Mouse (Mus musculus) heart, postnatal 0 days (tissue): ENCODE results near the gene 5730522E02Rik. TPM values are rescaled to one million over a fixed set of nuclear protein-coding genes. Genes with fewer than 3 reads are reported as not detected.

Source experiments
- ATAC-seq: fragments of 200-750 bp; cut with Nextera tagmentation; 2 replicates; pipeline ENCODE4 v1.8.0; 2017; ENCODE audit warnings: low read depth, moderate number of reproducible peaks, moderate library complexity; ENCODE audit not compliant: insufficient read depth
- DNase-seq: peaks from one replicate; pipeline ENCODE4 v3.0.0-alpha.2; 2016; ENCODE audit warnings: low spot score
- H3K27ac ChIP-seq: fragments of 300-500 bp; sonication (generic); 2 replicates; pipeline ENCODE4 v1.5.1; 2014; ENCODE audit warnings: low read depth, mild to moderate bottlenecking
- H3K27me3 ChIP-seq: fragments of 300-500 bp; sonication (generic); 2 replicates; pipeline ENCODE4 v1.6.1; 2014; ENCODE audit warnings: low read length, mixed read lengths; ENCODE audit not compliant: control insufficient read depth, insufficient read depth
- H3K36me3 ChIP-seq: fragments of 300-500 bp; sonication (generic); replicated peaks from 2 replicates; pipeline ENCODE4 v1.6.1; 2014; ENCODE audit warnings: low read length, mixed read lengths; ENCODE audit not compliant: control insufficient read depth, insufficient read depth
- H3K4me1 ChIP-seq: fragments of 300-500 bp; sonication (generic); 2 replicates; pipeline ENCODE4 v1.6.1; 2014; ENCODE audit warnings: antibody characterized with exemption; ENCODE audit not compliant: control insufficient read depth, insufficient read depth
- H3K4me2 ChIP-seq: fragments of 300-500 bp; sonication (generic); 2 replicates; pipeline ENCODE4 v1.6.1; 2014; ENCODE audit warnings: low read depth, mild to moderate bottlenecking, low read length, moderate library complexity
- H3K4me3 ChIP-seq: fragments of 300-500 bp; sonication (generic); 2 replicates; pipeline ENCODE4 v1.5.1; 2014; ENCODE audit warnings: low read depth, low read length
- H3K9ac ChIP-seq: fragments of 300-500 bp; sonication (generic); replicated peaks from 2 replicates; pipeline ENCODE4 v1.6.1; 2014; ENCODE audit warnings: low read depth, low read length, mixed read lengths
- H3K9me3 ChIP-seq: fragments of 300-500 bp; sonication (generic); replicated peaks from 2 replicates; pipeline ENCODE4 v1.6.1; 2016; ENCODE audit warnings: low read length; ENCODE audit not compliant: control insufficient read depth
- CTCF ChIP-seq: IDR thresholded peaks from 2 replicates; pipeline ENCODE4 v1.5.1; 2016; ENCODE audit warnings: antibody characterized with exemption, control low read depth, low read depth
- EP300 ChIP-seq: IDR thresholded peaks from 2 replicates; pipeline ENCODE4 v1.6.1; 2016; ENCODE audit warnings: antibody characterized with exemption, low read depth
- WGBS: fragments of 180-500 bp; shearing (Covaris S2); extraction: QIAGEN DNeasy Blood & Tissue Kit; methylation state at CpG from one replicate; pipeline ENCODE4 v1.1.7; 2014; 5-methylcytosine and 5-hydroxymethylcytosine counted together
- polyA plus RNA-seq: library from polyadenylated mRNA; unstranded; fragments of >200 nt; fragmentation: Nextera tagmentation; extraction: Ambion mirVana; gene quantifications from 2 replicates; pipeline ENCODE4 v1.2.1, GENCODE M21; 2015
- total RNA-seq: library from RNA; depleted of rRNA; stranded (reverse); fragments of >200 nt; gene quantifications from 2 replicates; pipeline ENCODE4 v1.2.3, GENCODE M21; 2014; ENCODE audit warnings: low replicate concordance

The 5730522E02Rik gene
- total and polyA plus RNA-seq, 2 experiments from 2014 or later = 0.52 TPM; not detected in 1

DNA sequence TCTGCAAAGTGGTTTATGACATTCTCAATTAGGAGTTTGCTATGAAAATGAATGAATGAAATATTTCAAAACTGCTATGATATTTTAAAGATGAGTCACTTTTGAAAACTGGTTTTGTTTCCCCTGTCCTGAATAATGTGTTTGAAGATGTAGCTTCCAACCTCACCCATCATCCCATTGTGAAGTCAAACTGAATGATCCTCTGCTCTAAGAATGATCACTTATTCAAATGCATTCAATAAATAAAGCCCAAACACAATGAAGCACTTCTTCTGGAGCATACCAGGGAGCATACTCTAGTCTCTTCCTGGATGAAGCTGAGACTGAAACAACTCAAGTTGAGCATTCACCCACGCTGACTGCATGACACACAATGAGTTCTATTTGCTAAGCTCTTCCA is 438.3 kb downstream of the 5730522E02Rik start:
- no peak for ATAC-seq
- TF ChIP-seq CTCF (no peak), EP300 (no peak)

DNA sequence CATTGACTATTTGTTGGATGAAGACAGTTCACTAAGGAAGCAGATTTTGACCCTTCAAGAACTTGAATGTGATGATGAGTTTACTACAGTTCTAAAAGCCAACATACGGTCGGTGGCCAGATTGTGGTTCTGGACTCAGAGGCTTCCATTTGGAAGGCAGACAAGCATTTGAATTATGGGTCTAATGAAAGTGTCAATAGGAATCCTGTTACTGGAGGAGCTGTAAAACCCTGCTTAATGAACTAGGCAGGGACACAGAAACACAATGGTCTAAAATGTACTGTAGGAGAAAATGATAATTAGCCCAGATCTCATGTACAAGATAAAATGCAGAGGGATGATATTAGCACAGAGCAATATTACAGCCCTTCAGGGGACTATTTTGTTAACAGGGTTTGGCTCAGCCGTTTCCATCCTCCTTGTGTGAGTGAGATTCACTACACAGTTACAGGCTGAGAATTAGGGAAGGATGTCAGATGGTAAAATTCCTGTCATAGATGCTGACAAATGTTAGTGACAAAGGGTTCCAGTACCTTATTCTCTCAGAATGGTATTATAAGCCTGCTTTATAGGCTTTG is 439.5 kb downstream of the 5730522E02Rik start:
- no peak overlapping the region for H3K4me2 ChIP-seq
- H3K9me3 ChIP-seq = no peaks in the 10 kb centered on the region
- 81% methylated on average over 3 of the region's 3 CpGs for WGBS
- no peaks in the 10 kb centered on the region for H3K4me1 ChIP-seq
- TF ChIP-seq CTCF (no peak), EP300 (no peak)
- no peak overlapping the region for H3K4me3 ChIP-seq
- DNase-seq = no peak
- H3K27me3 ChIP-seq = no peaks in the 10 kb centered on the region
- H3K9ac ChIP-seq = no peak overlapping the region
- ATAC-seq = no peak
- no peak overlapping the region for H3K27ac ChIP-seq
- H3K36me3 ChIP-seq = no peaks in the 10 kb centered on the region

More for the DNA sequence above, 438.3 kb downstream of the 5730522E02Rik start:
- Histone ChIP-seq H3K4me1 (no peaks in the 10 kb centered on the region), H3K4me3 (no peak overlapping the region), H3K9me3 (no peaks in the 10 kb centered on the region), H3K36me3 (no peaks in the 10 kb centered on the region), H3K9ac (no peak overlapping the region), H3K27me3 (no peaks in the 10 kb centered on the region), H3K4me2 (no peak overlapping the region), H3K27ac (no peak overlapping the region)
- no peak for DNase-seq
- WGBS = 78% methylated on average over 1 of the region's 1 CpGs

DNA sequence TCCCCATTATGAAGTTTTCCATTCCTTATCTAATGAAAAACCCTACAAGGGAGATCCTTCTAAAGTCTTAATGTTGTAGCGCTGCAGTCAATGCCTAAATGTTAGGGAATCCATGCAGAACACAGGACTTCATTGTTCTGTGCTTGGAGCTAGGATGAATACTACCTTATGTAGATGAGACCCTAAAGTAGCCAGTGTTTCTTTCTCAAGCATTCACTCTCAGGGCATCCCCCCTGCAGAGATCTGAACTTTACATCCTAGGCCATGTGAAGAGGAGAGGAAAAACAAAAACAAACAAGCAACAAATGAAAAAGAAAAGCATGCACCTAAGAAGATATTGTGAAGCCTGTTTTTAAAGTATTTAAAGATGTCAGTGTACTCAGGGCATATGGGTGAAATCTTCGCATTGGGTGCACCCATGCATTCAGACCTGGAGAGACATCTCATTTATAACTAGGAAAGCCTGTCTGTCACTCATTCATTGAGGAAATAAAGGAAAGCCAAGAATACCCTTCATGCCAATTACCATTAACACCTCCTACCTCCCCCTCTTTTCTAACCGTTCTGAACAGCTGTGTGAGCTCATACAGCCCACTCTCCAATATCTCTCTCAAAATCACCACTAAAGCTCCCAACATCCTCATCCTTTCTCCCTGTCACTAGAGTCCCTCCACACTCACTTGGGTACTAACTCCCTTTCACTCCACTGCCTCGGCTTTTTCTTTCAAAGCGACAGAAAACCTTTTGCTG is 442.8 kb downstream of the 5730522E02Rik start:
- TF ChIP-seq CTCF = no peak
- TF ChIP-seq EP300 = no peak
- DNase-seq = no peak
- no peak for ATAC-seq
- H3K9ac ChIP-seq = no peak overlapping the region
- H3K4me1 ChIP-seq = no peaks in the 10 kb centered on the region
- no peaks in the 10 kb centered on the region for H3K36me3 ChIP-seq
- H3K9me3 ChIP-seq = no peaks in the 10 kb centered on the region
- H3K27me3 ChIP-seq = no peaks in the 10 kb centered on the region
- no peak overlapping the region for H3K27ac ChIP-seq
- 67% methylated on average over 5 of the region's 5 CpGs for WGBS
- H3K4me3 ChIP-seq = no peak overlapping the region
- no peak overlapping the region for H3K4me2 ChIP-seq

DNA sequence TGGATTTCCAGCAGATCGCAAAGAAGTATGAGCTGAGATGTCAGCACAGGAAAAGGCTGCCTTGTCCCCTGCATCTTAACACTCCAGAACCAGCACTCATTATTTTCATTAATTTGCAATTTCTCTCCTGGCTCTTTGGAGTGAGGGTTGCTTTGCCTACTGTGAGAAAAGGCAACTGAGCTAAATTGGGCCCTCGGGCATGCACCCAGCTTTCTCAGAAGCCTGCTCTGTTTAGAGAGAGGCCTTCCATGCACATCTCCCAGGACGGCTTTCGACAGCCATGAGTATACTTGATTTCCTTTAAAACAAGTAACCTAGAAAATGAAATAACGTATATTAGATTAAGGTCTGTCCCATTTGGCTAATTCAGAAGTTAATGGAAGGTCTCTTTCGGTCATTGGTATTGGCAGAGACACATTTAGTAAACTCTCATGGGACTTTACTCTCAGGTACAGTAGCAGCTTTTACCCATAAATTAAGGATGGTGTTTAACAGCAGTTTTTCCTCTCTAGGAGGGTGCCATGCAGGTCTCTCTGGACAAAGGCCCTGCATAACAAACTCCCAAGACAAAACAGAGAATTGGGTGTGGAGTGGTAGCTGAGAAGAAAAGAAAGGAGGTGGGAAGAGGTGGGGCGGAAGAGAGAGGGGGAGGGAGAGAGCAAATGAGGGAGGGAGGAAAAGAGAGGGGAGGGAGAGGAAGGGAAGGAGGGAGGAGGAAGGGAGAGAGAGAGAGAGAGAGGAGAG is 457.2 kb downstream of the 5730522E02Rik start:
- Histone ChIP-seq H3K4me3 (no peak overlapping the region), H3K27ac (no peak overlapping the region), H3K4me2 (no peak overlapping the region), H3K9me3 (no peaks in the 10 kb centered on the region), H3K36me3 (no peaks in the 10 kb centered on the region), H3K9ac (no peak overlapping the region), H3K27me3 (no peaks in the 10 kb centered on the region), H3K4me1 (no peaks in the 10 kb centered on the region)
- 72% methylated on average over 7 of the region's 7 CpGs for WGBS
- ATAC-seq (no peak), DNase-seq (no peak)
- TF ChIP-seq EP300 = no peak
- no peak for TF ChIP-seq CTCF

DNA sequence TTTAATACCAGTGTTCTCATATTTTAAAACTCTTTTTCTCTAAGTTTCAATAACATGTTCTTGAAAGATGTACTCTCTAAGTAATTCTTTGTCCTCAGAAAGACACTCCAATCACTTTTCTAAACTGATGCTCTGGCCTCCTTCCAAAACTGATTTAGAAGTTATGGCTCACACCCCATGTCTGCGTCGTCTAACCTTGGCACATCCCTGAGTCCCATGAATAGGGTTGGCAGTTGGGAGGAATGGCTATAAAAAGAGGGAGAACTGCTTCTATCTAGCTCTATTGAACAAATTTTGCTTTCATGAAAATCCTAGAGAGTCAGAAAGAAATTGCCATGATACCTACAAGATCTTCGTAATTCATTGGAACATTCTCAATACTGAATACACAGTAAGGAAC is 458.1 kb downstream of the 5730522E02Rik start:
- H3K4me1 ChIP-seq = no peaks in the 10 kb centered on the region
- no peaks in the 10 kb centered on the region for H3K36me3 ChIP-seq
- no peak for ATAC-seq
- H3K27ac ChIP-seq = no peak overlapping the region
- no peak overlapping the region for H3K4me2 ChIP-seq
- DNase-seq = no peak
- no peaks in the 10 kb centered on the region for H3K27me3 ChIP-seq
- H3K9ac ChIP-seq = no peak overlapping the region
- no peak overlapping the region for H3K4me3 ChIP-seq
- 71% methylated on average over 3 of the region's 3 CpGs for WGBS
- no peak for TF ChIP-seq CTCF
- no peak for TF ChIP-seq EP300
- H3K9me3 ChIP-seq = no peaks in the 10 kb centered on the region
